Mouse (Mus musculus): ENCODE measurements around the gene Saxo1. TPM values are rescaled to one million over a fixed set of nuclear protein-coding genes. Genes with fewer than 3 reads are reported as not detected.

Saxo1 gene
- total and polyA plus RNA-seq, 3 experiments: not detected

GRCm38 (mm10) chr4:86499561-86499960, 58.6 kb downstream of the Saxo1 start:
- TF ChIP-seq EP300 (IDR thresholded peaks at IDR 0.05; ENCODE audit: low read length) (no peak), KAT2A (IDR thresholded peaks at IDR 0.05; ENCODE audit: insufficient replicate concordance, low read length) (no peak), SMC3 (IDR thresholded peaks at IDR 0.05; ENCODE audit: low read depth, low read length) (no peak), UBTF (IDR thresholded peaks at IDR 0.05; ENCODE audit: low read depth, low read length) (no peak), USF1 (IDR thresholded peaks at IDR 0.05; ENCODE audit: low read depth, low read length) (no peak), ZNF384 (IDR thresholded peaks at IDR 0.05; ENCODE audit: low read depth, low read length) (no peak), HCFC1 (IDR thresholded peaks at IDR 0.05; ENCODE audit: low read depth, low read length) (no peak), USF2 (conservative IDR thresholded peaks at IDR 0.05; ENCODE audit: low read depth, low read length) (no peak), E2F4 (IDR thresholded peaks at IDR 0.05; ENCODE audit: insufficient replicate concordance, low read depth, low read length) (no peak), ETS1 (conservative IDR thresholded peaks at IDR 0.05; ENCODE audit: low read depth, low read length) (no peak), CHD2 (IDR thresholded peaks at IDR 0.05; ENCODE audit: low read length) (no peak), MAZ (IDR thresholded peaks at IDR 0.05; ENCODE audit: low read depth, low read length) (no peak)
- no peaks in the 10 kb centered on the region for H3K9me3 ChIP-seq (replicated peaks; ENCODE audit: low read length)
- dilution Hi-C loops (cut with MboI; ENCODE audit: extremely low pct_ligation_motif_present, extremely low pct_unique_long_range_greater_than_20kb, low sequenced_read_pairs) (no loop called here), in situ Hi-C loops (cut with MboI; ENCODE audit: low pct_ligation_motif_present, low pct_unique_long_range_greater_than_20kb, low sequenced_read_pairs) (no loop called here)
- no peak for DNase-seq (ENCODE audit: extremely low read depth)
- no peak overlapping the region for H3K4me2 ChIP-seq (ENCODE audit: insufficient read depth, low read depth, poor library complexity, severe bottlenecking)
- H3K36me3 ChIP-seq (replicated peaks in 1 of 2; ENCODE audit: control insufficient read depth in 1 of 2, insufficient read depth in 1 of 2, low read length in 1 of 2): no peaks in the 10 kb centered on the region
- no peak overlapping the region for H3K9ac ChIP-seq (ENCODE audit: insufficient read depth, low read depth)
- H3K4me3 ChIP-seq (replicated peaks in 1 of 3; ENCODE audit: low read depth in 2 of 3, low read length in 2 of 3, poor library complexity in 1 of 3): no peak overlapping the region
- H3K4me1 ChIP-seq (ENCODE audit: control insufficient read depth in 1 of 2, insufficient read depth in 2 of 2): no peaks in the 10 kb centered on the region
- H3K79me2 ChIP-seq (replicated peaks; ENCODE audit: control insufficient read depth, extremely low read depth, insufficient read depth, poor library complexity, severe bottlenecking): no peaks in the 10 kb centered on the region
- no peak overlapping the region for H3K27ac ChIP-seq (ENCODE audit: insufficient read depth, low read depth)
- no peaks in the 10 kb centered on the region for H3K27me3 ChIP-seq (replicated peaks)

GRCm38 (mm10) chr4:86498754-86499153, 59.4 kb downstream of the Saxo1 start:
- Histone ChIP-seq H3K9ac (ENCODE audit: insufficient read depth, low read depth) (no peak overlapping the region), H3K9me3 (replicated peaks; ENCODE audit: low read length) (no peaks in the 10 kb centered on the region), H3K79me2 (replicated peaks; ENCODE audit: control insufficient read depth, extremely low read depth, insufficient read depth, poor library complexity, severe bottlenecking) (no peaks in the 10 kb centered on the region), H3K36me3 (replicated peaks in 1 of 2; ENCODE audit: control insufficient read depth in 1 of 2, insufficient read depth in 1 of 2, low read length in 1 of 2) (no peaks in the 10 kb centered on the region), H3K4me1 (ENCODE audit: control insufficient read depth in 1 of 2, insufficient read depth in 2 of 2) (no peaks in the 10 kb centered on the region), H3K4me2 (ENCODE audit: insufficient read depth, low read depth, poor library complexity, severe bottlenecking) (no peak overlapping the region), H3K27ac (ENCODE audit: insufficient read depth, low read depth) (no peak overlapping the region), H3K27me3 (replicated peaks) (no peaks in the 10 kb centered on the region), H3K4me3 (replicated peaks in 1 of 3; ENCODE audit: low read depth in 2 of 3, low read length in 2 of 3, poor library complexity in 1 of 3) (no peak overlapping the region)
- dilution Hi-C loops (cut with MboI; ENCODE audit: extremely low pct_ligation_motif_present, extremely low pct_unique_long_range_greater_than_20kb, low sequenced_read_pairs): no loop called here
- in situ Hi-C loops (cut with MboI; ENCODE audit: low pct_ligation_motif_present, low pct_unique_long_range_greater_than_20kb, low sequenced_read_pairs): no loop called here
- no peak for DNase-seq (ENCODE audit: extremely low read depth)
- TF ChIP-seq E2F4 (IDR thresholded peaks at IDR 0.05; ENCODE audit: insufficient replicate concordance, low read depth, low read length) (no peak), ZC3H11A (IDR thresholded peaks at IDR 0.05; ENCODE audit: low read depth, low read length) (no peak), CHD2 (IDR thresholded peaks at IDR 0.05; ENCODE audit: low read length) (no peak), USF2 (conservative IDR thresholded peaks at IDR 0.05; ENCODE audit: low read depth, low read length) (no peak), POLR2AphosphoS2 (IDR thresholded peaks at IDR 0.05; ENCODE audit: low read depth, low read length) (no peak), TBP (conservative IDR thresholded peaks at IDR 0.05; ENCODE audit: low read depth, low read length) (no peak), POLR2A (IDR thresholded peaks at IDR 0.05; ENCODE audit: low read depth, low read length) (no peak), RCOR1 (conservative IDR thresholded peaks at IDR 0.05; ENCODE audit: low read depth, low read length) (no peak), MAZ (IDR thresholded peaks at IDR 0.05; ENCODE audit: low read depth, low read length) (no peak), NELFE (IDR thresholded peaks at IDR 0.05; ENCODE audit: low read depth, low read length) (no peak), ZMIZ1 (IDR thresholded peaks at IDR 0.05; ENCODE audit: low read depth, low read length) (no peak), TCF12 (IDR thresholded peaks at IDR 0.05; ENCODE audit: low read depth, low read length) (no peak), EP300 (IDR thresholded peaks at IDR 0.05; ENCODE audit: low read length) (no peak), ZKSCAN1 (IDR thresholded peaks at IDR 0.05; ENCODE audit: borderline replicate concordance, low read depth, low read length) (no peak), UBTF (IDR thresholded peaks at IDR 0.05; ENCODE audit: low read depth, low read length) (no peak), GABPA (IDR thresholded peaks at IDR 0.05; ENCODE audit: insufficient replicate concordance, low read depth, low read length) (no peak), PAX5 (IDR thresholded peaks at IDR 0.05; ENCODE audit: low read length) (no peak), USF1 (IDR thresholded peaks at IDR 0.05; ENCODE audit: low read depth, low read length) (no peak), JUND (conservative IDR thresholded peaks at IDR 0.05; ENCODE audit: low read depth, low read length) (no peak), ELF1 (IDR thresholded peaks at IDR 0.05; ENCODE audit: low read depth, low read length) (no peak)

Measured in CH12.LX (cell line).